Mouse (Mus musculus): ENCODE measurements at regions not wholly inside any gene's neighbourhood (a gene's known extent, or its start where the extent isn't known, plus 50 kb on each side); places are given as distances from the start of the nearest gene placed in this dataset.

GRCm38 (mm10) chr17:66241868-66242622 is 118.7 kb downstream of the Ddx11 start:
- Histone ChIP-seq H3K9ac (ENCODE audit: low read length) (no peak overlapping the region; the same call in 1 of the 2 replicates), H3K4me2 (ENCODE audit: low read depth, low read length, severe bottlenecking) (0 out of 2 replicates have a peak overlapping the region, but pooled peaks have one; percentile 5)

GRCm38 (mm10) chr17:66244183-66244582 is 120.9 kb downstream of the Ddx11 start:
- ATAC-seq (replicated peaks; ENCODE audit: low FRiP score), result no peak
- 91% methylated on average over 14 of the region's 14 CpGs for WGBS
- no peaks in the 10 kb centered on the region for H3K9me3 ChIP-seq (ENCODE audit: control insufficient read depth, low read length)

More at GRCm38 (mm10) chr17:66241868-66242622, 118.7 kb downstream of the Ddx11 start:
- Histone ChIP-seq H3K27ac (ENCODE audit: low read depth, low read length) (no peak overlapping the region), H3K9me3 (ENCODE audit: control insufficient read depth, low read length) (no peaks in the 10 kb centered on the region), H3K27me3 (ENCODE audit: control insufficient read depth, insufficient read depth, low read length) (no peaks in the 10 kb centered on the region), H3K4me1 (replicated peaks; ENCODE audit: control insufficient read depth, insufficient read depth, low read length) (peaks cover 3% of the 10 kb centered on the region; the same call in 1 of the 2 replicates), H3K4me3 (ENCODE audit: low read depth, low read length) (no peak overlapping the region), H3K36me3 (ENCODE audit: control insufficient read depth, insufficient read depth, low read length) (no peaks in the 10 kb centered on the region)
- 14% methylated on average over 9 of the region's 9 CpGs for WGBS
- ATAC-seq (replicated peaks; ENCODE audit: low FRiP score), result no peak
- peak; percentile 67 for DNase-seq (ENCODE audit: low spot score)

GRCm38 (mm10) chr17:66246031-66246534 is 122.8 kb downstream of the Ddx11 start:
- Histone ChIP-seq H3K9me3 (ENCODE audit: control insufficient read depth, low read length) (no peaks in the 10 kb centered on the region), H3K4me2 (ENCODE audit: low read depth, low read length, severe bottlenecking) (no peak overlapping the region), H3K4me3 (ENCODE audit: low read depth, low read length) (no peak overlapping the region), H3K27ac (ENCODE audit: low read depth, low read length) (no peak overlapping the region), H3K27me3 (ENCODE audit: control insufficient read depth, insufficient read depth, low read length) (no peaks in the 10 kb centered on the region), H3K4me1 (replicated peaks; ENCODE audit: control insufficient read depth, insufficient read depth, low read length) (peaks cover 3% of the 10 kb centered on the region; the same call in 1 of the 2 replicates), H3K9ac (ENCODE audit: low read length) (no peak overlapping the region), H3K36me3 (ENCODE audit: control insufficient read depth, insufficient read depth, low read length) (no peaks in the 10 kb centered on the region)
- 86% methylated on average over 14 of the region's 14 CpGs for WGBS
- ATAC-seq (replicated peaks; ENCODE audit: low FRiP score) (no peak), DNase-seq (ENCODE audit: low spot score) (no peak)

More at GRCm38 (mm10) chr17:66244183-66244582, 120.9 kb downstream of the Ddx11 start:
- Histone ChIP-seq H3K4me1 (replicated peaks; ENCODE audit: control insufficient read depth, insufficient read depth, low read length) (peaks cover 3% of the 10 kb centered on the region; the same call in 1 of the 2 replicates), H3K9ac (ENCODE audit: low read length) (no peak overlapping the region), H3K4me3 (ENCODE audit: low read depth, low read length) (no peak overlapping the region), H3K4me2 (ENCODE audit: low read depth, low read length, severe bottlenecking) (no peak overlapping the region), H3K36me3 (ENCODE audit: control insufficient read depth, insufficient read depth, low read length) (no peaks in the 10 kb centered on the region), H3K27ac (ENCODE audit: low read depth, low read length) (no peak overlapping the region), H3K27me3 (ENCODE audit: control insufficient read depth, insufficient read depth, low read length) (no peaks in the 10 kb centered on the region)
- DNase-seq (ENCODE audit: low spot score), result no peak

GRCm38 (mm10) chr17:66251495-66251894 is 128.2 kb downstream of the Ddx11 start:
- no peak for DNase-seq (ENCODE audit: low spot score)
- Histone ChIP-seq H3K9ac (ENCODE audit: low read length) (no peak overlapping the region), H3K27ac (ENCODE audit: low read depth, low read length) (no peak overlapping the region), H3K36me3 (ENCODE audit: control insufficient read depth, insufficient read depth, low read length) (no peaks in the 10 kb centered on the region), H3K9me3 (ENCODE audit: control insufficient read depth, low read length) (no peaks in the 10 kb centered on the region), H3K4me2 (ENCODE audit: low read depth, low read length, severe bottlenecking) (no peak overlapping the region), H3K4me3 (ENCODE audit: low read depth, low read length) (no peak overlapping the region), H3K27me3 (ENCODE audit: control insufficient read depth, insufficient read depth, low read length) (no peaks in the 10 kb centered on the region), H3K4me1 (replicated peaks; ENCODE audit: control insufficient read depth, insufficient read depth, low read length) (no peaks in the 10 kb centered on the region)
- no peak for ATAC-seq (replicated peaks; ENCODE audit: low FRiP score)
- WGBS, result 92% methylated on average over 2 of the region's 2 CpGs

GRCm38 (mm10) chr17:66252926-66253325 is 129.6 kb downstream of the Ddx11 start:
- Histone ChIP-seq H3K36me3 (ENCODE audit: control insufficient read depth, insufficient read depth, low read length) (no peaks in the 10 kb centered on the region), H3K9ac (ENCODE audit: low read length) (no peak overlapping the region), H3K4me3 (ENCODE audit: low read depth, low read length) (no peak overlapping the region), H3K4me2 (ENCODE audit: low read depth, low read length, severe bottlenecking) (no peak overlapping the region), H3K4me1 (replicated peaks; ENCODE audit: control insufficient read depth, insufficient read depth, low read length) (no peaks in the 10 kb centered on the region), H3K9me3 (ENCODE audit: control insufficient read depth, low read length) (no peaks in the 10 kb centered on the region), H3K27me3 (ENCODE audit: control insufficient read depth, insufficient read depth, low read length) (no peaks in the 10 kb centered on the region), H3K27ac (ENCODE audit: low read depth, low read length) (no peak overlapping the region)
- no peak for DNase-seq (ENCODE audit: low spot score)
- ATAC-seq (replicated peaks; ENCODE audit: low FRiP score), result no peak
- WGBS, result 91% methylated on average over 6 of the region's 6 CpGs

GRCm38 (mm10) chr17:66259697-66260096 is 136.4 kb downstream of the Ddx11 start:
- DNase-seq (ENCODE audit: low spot score) (no peak), ATAC-seq (replicated peaks; ENCODE audit: low FRiP score) (no peak)
- H3K27me3 ChIP-seq (ENCODE audit: control insufficient read depth, insufficient read depth, low read length), result no peaks in the 10 kb centered on the region
- no peaks in the 10 kb centered on the region for H3K36me3 ChIP-seq (ENCODE audit: control insufficient read depth, insufficient read depth, low read length)
- no peaks in the 10 kb centered on the region for H3K4me1 ChIP-seq (replicated peaks; ENCODE audit: control insufficient read depth, insufficient read depth, low read length)
- H3K9ac ChIP-seq (ENCODE audit: low read length), result no peak overlapping the region
- H3K9me3 ChIP-seq (ENCODE audit: control insufficient read depth, low read length), result no peaks in the 10 kb centered on the region
- 75% methylated on average over 8 of the region's 8 CpGs for WGBS
- no peak overlapping the region for H3K4me2 ChIP-seq (ENCODE audit: low read depth, low read length, severe bottlenecking)
- H3K4me3 ChIP-seq (ENCODE audit: low read depth, low read length), result no peak overlapping the region
- no peak overlapping the region for H3K27ac ChIP-seq (ENCODE audit: low read depth, low read length)

GRCm38 (mm10) chr17:66262681-66263240 is 139.4 kb downstream of the Ddx11 start:
- Histone ChIP-seq H3K9me3 (ENCODE audit: control insufficient read depth, low read length) (no peaks in the 10 kb centered on the region), H3K4me3 (ENCODE audit: low read depth, low read length) (no peak overlapping the region), H3K36me3 (ENCODE audit: control insufficient read depth, insufficient read depth, low read length) (no peaks in the 10 kb centered on the region), H3K27me3 (ENCODE audit: control insufficient read depth, insufficient read depth, low read length) (no peaks in the 10 kb centered on the region), H3K27ac (ENCODE audit: low read depth, low read length) (no peak overlapping the region), H3K4me2 (ENCODE audit: low read depth, low read length, severe bottlenecking) (no peak overlapping the region), H3K9ac (ENCODE audit: low read length) (no peak overlapping the region), H3K4me1 (replicated peaks; ENCODE audit: control insufficient read depth, insufficient read depth, low read length) (no peaks in the 10 kb centered on the region; the same call in 1 of the 2 replicates)
- WGBS, result 81% methylated on average over 4 of the region's 4 CpGs
- ATAC-seq (replicated peaks; ENCODE audit: low FRiP score) (no peak), DNase-seq (ENCODE audit: low spot score) (no peak)

GRCm38 (mm10) chr17:66263405-66263804 is 140.1 kb downstream of the Ddx11 start:
- 90% methylated on average over 4 of the region's 4 CpGs for WGBS
- DNase-seq (ENCODE audit: low spot score) (no peak), ATAC-seq (replicated peaks; ENCODE audit: low FRiP score) (no peak)
- H3K4me3 ChIP-seq (ENCODE audit: low read depth, low read length), result no peak overlapping the region
- no peak overlapping the region for H3K4me2 ChIP-seq (ENCODE audit: low read depth, low read length, severe bottlenecking)
- no peaks in the 10 kb centered on the region for H3K9me3 ChIP-seq (ENCODE audit: control insufficient read depth, low read length)
- H3K36me3 ChIP-seq (ENCODE audit: control insufficient read depth, insufficient read depth, low read length), result no peaks in the 10 kb centered on the region
- H3K4me1 ChIP-seq (replicated peaks; ENCODE audit: control insufficient read depth, insufficient read depth, low read length), result no peaks in the 10 kb centered on the region; the same call in 1 of the 2 replicates
- H3K27me3 ChIP-seq (ENCODE audit: control insufficient read depth, insufficient read depth, low read length), result no peaks in the 10 kb centered on the region
- H3K27ac ChIP-seq (ENCODE audit: low read depth, low read length), result no peak overlapping the region
- no peak overlapping the region for H3K9ac ChIP-seq (ENCODE audit: low read length)

Measured in forebrain, embryonic 11.5 days (tissue).